Mouse (Mus musculus): ENCODE data around the gene Vmn1r40. TPM values are rescaled to one million over a fixed set of nuclear protein-coding genes. Genes with fewer than 3 reads are reported as not detected.
A peak's percentile ranks its signal among the peaks of the same experiment; 100 is the strongest.

Gene Vmn1r40
- polyA plus RNA-seq (2015; fragmentation: Nextera tagmentation; extraction: Ambion mirVana) = not detected in 2 replicates

- Histone ChIP-seq H3K27ac (no peak within 1 kb of the TSS), H3K4me1 (no peaks in the 10 kb centered on the region), H3K9ac (no peak within 1 kb of the TSS), H3K9me3 (replicated peaks) (no peaks in the 10 kb centered on the region), H3K36me3 (ENCODE audit: poor library complexity, severe bottlenecking) (no peaks in the 10 kb centered on the region), H3K27me3 (no peaks in the 10 kb centered on the region), H3K4me3 (no peak within 1 kb of the TSS), H3K4me2 (no peak within 1 kb of the TSS)
- 89% methylated on average over 4 of the region's 4 CpGs for WGBS
- ATAC-seq = no peak
Measured at GRCm38 (mm10) chr6:89707240-89707639, at the start of gene Vmn1r40. TSS of gene Vmn1r40 (plus strand) at chr6:89707540.

- Histone ChIP-seq H3K9ac (no peak overlapping the region), H3K36me3 (ENCODE audit: poor library complexity, severe bottlenecking) (peaks cover 3% of the 10 kb centered on the region; the same call in 1 of the 2 replicates), H3K9me3 (replicated peaks) (no peaks in the 10 kb centered on the region), H3K4me3 (no peak overlapping the region), H3K4me1 (no peaks in the 10 kb centered on the region), H3K27me3 (no peaks in the 10 kb centered on the region), H3K4me2 (no peak overlapping the region), H3K27ac (no peak overlapping the region)
- WGBS = 79% methylated on average over 3 of the region's 3 CpGs
- ATAC-seq = no peak
Measured at GRCm38 (mm10) chr6:89658342-89658741, 49.0 kb upstream of the Vmn1r40 start.

GRCm38 (mm10) chr6:89658931-89659330, 48.4 kb upstream of the Vmn1r40 start:
- no peaks in the 10 kb centered on the region for H3K27me3 ChIP-seq
- H3K9me3 ChIP-seq (replicated peaks) = no peaks in the 10 kb centered on the region
- no peak for ATAC-seq
- peaks cover 9% of the 10 kb centered on the region; the same call in 1 of the 2 replicates for H3K36me3 ChIP-seq (ENCODE audit: poor library complexity, severe bottlenecking)
- no peak overlapping the region for H3K9ac ChIP-seq
- no peak overlapping the region for H3K4me3 ChIP-seq
- no peak overlapping the region for H3K4me2 ChIP-seq
- no peak overlapping the region for H3K27ac ChIP-seq
- 87% methylated on average over 6 of the region's 6 CpGs for WGBS
- H3K4me1 ChIP-seq = no peaks in the 10 kb centered on the region

- H3K9ac ChIP-seq = no peak overlapping the region
- H3K36me3 ChIP-seq (ENCODE audit: poor library complexity, severe bottlenecking) = peaks cover 11% of the 10 kb centered on the region; the same call in 1 of the 2 replicates
- no peak overlapping the region for H3K27ac ChIP-seq
- no peaks in the 10 kb centered on the region for H3K27me3 ChIP-seq
- ATAC-seq = no peak
- H3K4me3 ChIP-seq = no peak overlapping the region
- 35% methylated on average over 7 of the region's 7 CpGs for WGBS
- no peaks in the 10 kb centered on the region for H3K4me1 ChIP-seq
- no peak overlapping the region for H3K4me2 ChIP-seq
- H3K9me3 ChIP-seq (replicated peaks) = no peaks in the 10 kb centered on the region
Measured at GRCm38 (mm10) chr6:89659692-89660423, 47.5 kb upstream of the Vmn1r40 start.

- Histone ChIP-seq H3K27me3 (no peaks in the 10 kb centered on the region), H3K4me3 (no peak overlapping the region), H3K4me1 (no peaks in the 10 kb centered on the region), H3K36me3 (ENCODE audit: poor library complexity, severe bottlenecking) (peaks cover 11% of the 10 kb centered on the region; the same call in 1 of the 2 replicates), H3K4me2 (no peak overlapping the region), H3K9ac (no peak overlapping the region), H3K27ac (no peak overlapping the region), H3K9me3 (replicated peaks) (no peaks in the 10 kb centered on the region)
- WGBS = 88% methylated on average over 1 of the region's 1 CpGs
- ATAC-seq = no peak
Measured at GRCm38 (mm10) chr6:89660490-89660889, 46.9 kb upstream of the Vmn1r40 start.

GRCm38 (mm10) chr6:89662521-89662920, 44.8 kb upstream of the Vmn1r40 start:
- Histone ChIP-seq H3K4me3 (no peak overlapping the region), H3K27ac (no peak overlapping the region), H3K36me3 (ENCODE audit: poor library complexity, severe bottlenecking) (peaks cover 11% of the 10 kb centered on the region; the same call in 1 of the 2 replicates), H3K9me3 (replicated peaks) (no peaks in the 10 kb centered on the region), H3K4me2 (no peak overlapping the region), H3K4me1 (no peaks in the 10 kb centered on the region), H3K9ac (no peak overlapping the region), H3K27me3 (no peaks in the 10 kb centered on the region)
- WGBS = 85% methylated on average over 3 of the region's 3 CpGs
- ATAC-seq = no peak

GRCm38 (mm10) chr6:89665155-89665554, 42.2 kb upstream of the Vmn1r40 start:
- no peak overlapping the region for H3K4me3 ChIP-seq
- no peak overlapping the region for H3K27ac ChIP-seq
- no peak overlapping the region for H3K4me2 ChIP-seq
- H3K4me1 ChIP-seq = no peaks in the 10 kb centered on the region
- no peak for ATAC-seq
- no peaks in the 10 kb centered on the region for H3K27me3 ChIP-seq
- H3K9me3 ChIP-seq (replicated peaks) = no peaks in the 10 kb centered on the region
- WGBS = 28% methylated on average over 8 of the region's 8 CpGs
- peaks cover 11% of the 10 kb centered on the region; the same call in 1 of the 2 replicates for H3K36me3 ChIP-seq (ENCODE audit: poor library complexity, severe bottlenecking)
- H3K9ac ChIP-seq = no peak overlapping the region

- H3K4me2 ChIP-seq = no peak overlapping the region
Measured at GRCm38 (mm10) chr6:89665667-89666066, 41.7 kb upstream of the Vmn1r40 start.

GRCm38 (mm10) chr6:89666976-89667375, 40.4 kb upstream of the Vmn1r40 start:
- no peaks in the 10 kb centered on the region for H3K27me3 ChIP-seq
- ATAC-seq = no peak
- H3K27ac ChIP-seq = no peak overlapping the region
- H3K4me2 ChIP-seq = no peak overlapping the region
- peaks cover 11% of the 10 kb centered on the region; the same call in 1 of the 2 replicates for H3K36me3 ChIP-seq (ENCODE audit: poor library complexity, severe bottlenecking)
- 79% methylated on average over 3 of the region's 3 CpGs for WGBS
- H3K4me3 ChIP-seq = no peak overlapping the region
- H3K9ac ChIP-seq = no peak overlapping the region
- no peaks in the 10 kb centered on the region for H3K4me1 ChIP-seq
- H3K9me3 ChIP-seq (replicated peaks) = no peaks in the 10 kb centered on the region

More at GRCm38 (mm10) chr6:89665667-89666066, 41.7 kb upstream of the Vmn1r40 start:
- no peaks in the 10 kb centered on the region for H3K27me3 ChIP-seq
- peaks cover 11% of the 10 kb centered on the region; the same call in 1 of the 2 replicates for H3K36me3 ChIP-seq (ENCODE audit: poor library complexity, severe bottlenecking)
- no peak overlapping the region for H3K9ac ChIP-seq
- H3K4me1 ChIP-seq = no peaks in the 10 kb centered on the region
- H3K4me3 ChIP-seq = no peak overlapping the region
- WGBS = 76% methylated on average over 7 of the region's 7 CpGs
- H3K27ac ChIP-seq = no peak overlapping the region
- H3K9me3 ChIP-seq (replicated peaks) = no peaks in the 10 kb centered on the region
- ATAC-seq = no peak

GRCm38 (mm10) chr6:89669556-89669955, 37.8 kb upstream of the Vmn1r40 start:
- Histone ChIP-seq H3K9me3 (replicated peaks) (no peaks in the 10 kb centered on the region), H3K4me1 (peaks cover 6% of the 10 kb centered on the region; the same call in 1 of the 2 replicates), H3K4me3 (no peak overlapping the region), H3K27me3 (no peaks in the 10 kb centered on the region), H3K4me2 (no peak overlapping the region), H3K36me3 (ENCODE audit: poor library complexity, severe bottlenecking) (no peaks in the 10 kb centered on the region), H3K27ac (no peak overlapping the region), H3K9ac (no peak overlapping the region)
- 76% methylated on average over 6 of the region's 6 CpGs for WGBS
- no peak for ATAC-seq

GRCm38 (mm10) chr6:89671431-89671830, 35.9 kb upstream of the Vmn1r40 start:
- 84% methylated on average over 6 of the region's 6 CpGs for WGBS
- Histone ChIP-seq H3K4me2 (no peak overlapping the region), H3K9me3 (replicated peaks) (no peaks in the 10 kb centered on the region), H3K27me3 (no peaks in the 10 kb centered on the region), H3K9ac (no peak overlapping the region), H3K4me3 (no peak overlapping the region), H3K27ac (no peak overlapping the region), H3K4me1 (peaks cover 6% of the 10 kb centered on the region; the same call in 1 of the 2 replicates), H3K36me3 (ENCODE audit: poor library complexity, severe bottlenecking) (peaks cover 6% of the 10 kb centered on the region)
- ATAC-seq = no peak

- Histone ChIP-seq H3K9me3 (replicated peaks) (no peaks in the 10 kb centered on the region), H3K27me3 (no peaks in the 10 kb centered on the region), H3K36me3 (ENCODE audit: poor library complexity, severe bottlenecking) (peaks cover 6% of the 10 kb centered on the region), H3K9ac (no peak overlapping the region), H3K4me1 (peaks cover 6% of the 10 kb centered on the region; the same call in 1 of the 2 replicates), H3K4me2 (no peak overlapping the region), H3K4me3 (no peak overlapping the region), H3K27ac (no peak overlapping the region)
- ATAC-seq = peak; percentile 24; the same call in 1 of the 2 replicates
- 87% methylated on average over 7 of the region's 7 CpGs for WGBS
Measured at GRCm38 (mm10) chr6:89672641-89673040, 34.7 kb upstream of the Vmn1r40 start.
